Mouse (Mus musculus) embryonic facial prominence, embryonic 12.5 days (tissue): ENCODE data around the gene Taldo1. TPM values are rescaled to one million over a fixed set of nuclear protein-coding genes. Genes with fewer than 3 reads are reported as not detected.

Experiments
- ATAC-seq: fragments of 200-750 bp; cut with Nextera tagmentation; 2 replicates; pipeline ENCODE4 v1.8.0; 2017; ENCODE audit not compliant: insufficient number of reproducible peaks, insufficient read depth, low FRiP score, low TSS enrichment
- H3K27ac ChIP-seq: fragments of 300-500 bp; sonication (generic); 2 replicates; pipeline ENCODE4 v1.5.1; 2016; ENCODE audit warnings: mild to moderate bottlenecking
- H3K27me3 ChIP-seq: fragments of 300-500 bp; sonication (generic); 2 replicates; pipeline ENCODE4 v1.6.1; 2016; ENCODE audit warnings: mild to moderate bottlenecking, moderate library complexity
- H3K36me3 ChIP-seq: fragments of 300-500 bp; sonication (generic); 2 replicates; pipeline ENCODE4 v1.6.1; 2016; ENCODE audit warnings: mild to moderate bottlenecking
- H3K4me1 ChIP-seq: fragments of 300-500 bp; sonication (generic); 2 replicates; pipeline ENCODE4 v1.6.1; 2016
- H3K4me2 ChIP-seq: fragments of 300-500 bp; sonication (generic); replicated peaks from 2 replicates; pipeline ENCODE4 v1.6.1; 2016; ENCODE audit warnings: mild to moderate bottlenecking, moderate library complexity
- H3K4me3 ChIP-seq: fragments of 300-500 bp; sonication (generic); 2 replicates; pipeline ENCODE4 v1.5.1; 2016; ENCODE audit warnings: mild to moderate bottlenecking
- H3K9ac ChIP-seq: fragments of 300-500 bp; sonication (generic); 2 replicates; pipeline ENCODE4 v1.6.1; 2016; ENCODE audit warnings: mild to moderate bottlenecking, moderate library complexity
- H3K9me3 ChIP-seq: fragments of 300-500 bp; sonication (generic); 2 replicates; pipeline ENCODE4 v1.6.1; 2016; ENCODE audit warnings: mild to moderate bottlenecking, moderate library complexity
- WGBS: fragments of 180-500 bp; shearing (Covaris S2); methylation state at CpG from one replicate; pipeline ENCODE4 v1.1.7; 2016; 5-methylcytosine and 5-hydroxymethylcytosine counted together
- polyA plus RNA-seq: library from polyadenylated mRNA; unstranded; fragments of >200 nt; fragmentation: Nextera tagmentation; extraction: Ambion mirVana; gene quantifications from 2 replicates; pipeline ENCODE4 v1.2.1, GENCODE M21; 2016

The Taldo1 gene
- polyA plus RNA-seq, 1 experiment from 2014 or later: 303 TPM

- 63% methylated on average over 9 of the region's 9 CpGs for WGBS
- H3K9me3 ChIP-seq: no peaks in the 10 kb centered on the region
- no peak for ATAC-seq
- no peak overlapping the region for H3K9ac ChIP-seq
- H3K4me3 ChIP-seq: no peak overlapping the region
- H3K4me2 ChIP-seq: peak overlapping the region; percentile 49; the same call in 1 of the 2 replicates
- peak overlapping the region; percentile 43; the same call in 1 of the 2 replicates for H3K27ac ChIP-seq
- H3K27me3 ChIP-seq: no peaks in the 10 kb centered on the region
- peaks cover 37% of the 10 kb centered on the region for H3K36me3 ChIP-seq
- H3K4me1 ChIP-seq: peaks cover 30% of the 10 kb centered on the region
Measured at GRCm38 (mm10) chr7:141429840-141430584, 38.0 kb downstream of the Taldo1 start.

- no peak for ATAC-seq
- Histone ChIP-seq H3K4me2 (no peak overlapping the region), H3K9ac (no peak overlapping the region), H3K36me3 (peaks cover 37% of the 10 kb centered on the region), H3K9me3 (no peaks in the 10 kb centered on the region), H3K4me1 (peaks cover 35% of the 10 kb centered on the region), H3K27ac (no peak overlapping the region; the same call in 1 of the 2 replicates), H3K27me3 (no peaks in the 10 kb centered on the region), H3K4me3 (no peak overlapping the region)
- 93% methylated on average over 9 of the region's 9 CpGs for WGBS
Measured at GRCm38 (mm10) chr7:141430585-141431240, 38.7 kb downstream of the Taldo1 start.

GRCm38 (mm10) chr7:141431434-141432185, 39.6 kb downstream of the Taldo1 start:
- Histone ChIP-seq H3K36me3 (peaks cover 37% of the 10 kb centered on the region), H3K27me3 (no peaks in the 10 kb centered on the region), H3K27ac (no peak overlapping the region), H3K9me3 (no peaks in the 10 kb centered on the region), H3K4me2 (no peak overlapping the region), H3K4me3 (no peak overlapping the region), H3K4me1 (peaks cover 43% of the 10 kb centered on the region), H3K9ac (no peak overlapping the region)
- WGBS: 96% methylated on average over 19 of the region's 19 CpGs
- ATAC-seq: no peak

- Histone ChIP-seq H3K4me1 (peaks cover 48% of the 10 kb centered on the region), H3K27ac (no peak overlapping the region), H3K9me3 (no peaks in the 10 kb centered on the region), H3K36me3 (peaks cover 37% of the 10 kb centered on the region), H3K4me2 (no peak overlapping the region), H3K9ac (no peak overlapping the region), H3K4me3 (no peak overlapping the region), H3K27me3 (no peaks in the 10 kb centered on the region)
- WGBS: 88% methylated on average over 8 of the region's 8 CpGs
- ATAC-seq: no peak
Measured at GRCm38 (mm10) chr7:141432186-141432611, 40.2 kb downstream of the Taldo1 start.

GRCm38 (mm10) chr7:141432741-141433516, 40.9 kb downstream of the Taldo1 start:
- Histone ChIP-seq H3K27me3 (no peaks in the 10 kb centered on the region), H3K4me1 (peaks cover 50% of the 10 kb centered on the region), H3K9me3 (no peaks in the 10 kb centered on the region), H3K4me3 (no peak overlapping the region), H3K27ac (no peak overlapping the region), H3K36me3 (peaks cover 37% of the 10 kb centered on the region), H3K9ac (no peak overlapping the region), H3K4me2 (no peak overlapping the region)
- no peak for ATAC-seq
- WGBS: 84% methylated on average over 6 of the region's 6 CpGs

GRCm38 (mm10) chr7:141433517-141434400, 41.8 kb downstream of the Taldo1 start:
- H3K9me3 ChIP-seq: no peaks in the 10 kb centered on the region
- no peak for ATAC-seq
- peak overlapping the region; percentile 50 for H3K4me3 ChIP-seq
- peak overlapping the region; percentile 68 for H3K9ac ChIP-seq
- 80% methylated on average over 15 of the region's 15 CpGs for WGBS
- no peaks in the 10 kb centered on the region for H3K27me3 ChIP-seq
- H3K27ac ChIP-seq: no peak overlapping the region
- H3K36me3 ChIP-seq: peaks cover 45% of the 10 kb centered on the region
- H3K4me1 ChIP-seq: peaks cover 47% of the 10 kb centered on the region
- H3K4me2 ChIP-seq: peak overlapping the region; percentile 72

- 14% methylated on average over 8 of the region's 8 CpGs for WGBS
- Histone ChIP-seq H3K27me3 (no peaks in the 10 kb centered on the region), H3K36me3 (peaks cover 52% of the 10 kb centered on the region), H3K4me1 (peaks cover 40% of the 10 kb centered on the region), H3K9me3 (no peaks in the 10 kb centered on the region), H3K27ac (peak overlapping the region; percentile 67; the same call in 1 of the 2 replicates), H3K9ac (peak overlapping the region; percentile 68), H3K4me2 (peak overlapping the region; percentile 72), H3K4me3 (peak overlapping the region; percentile 50)
- no peak for ATAC-seq
Measured at GRCm38 (mm10) chr7:141434464-141434863, 42.5 kb downstream of the Taldo1 start.

GRCm38 (mm10) chr7:141435129-141435855, 43.3 kb downstream of the Taldo1 start:
- 5% methylated on average over 17 of the region's 17 CpGs for WGBS
- Histone ChIP-seq H3K9ac (peak overlapping the region; percentile 68), H3K27me3 (no peaks in the 10 kb centered on the region), H3K4me2 (peak overlapping the region; percentile 72), H3K4me3 (peak overlapping the region; percentile 50), H3K27ac (peak overlapping the region; percentile 67), H3K36me3 (peaks cover 57% of the 10 kb centered on the region), H3K9me3 (no peaks in the 10 kb centered on the region), H3K4me1 (peaks cover 35% of the 10 kb centered on the region)
- ATAC-seq: no peak

GRCm38 (mm10) chr7:141435856-141436522, 44.0 kb downstream of the Taldo1 start:
- WGBS: 76% methylated on average over 9 of the region's 9 CpGs
- peaks cover 56% of the 10 kb centered on the region for H3K36me3 ChIP-seq
- peak overlapping the region; percentile 67 for H3K4me3 ChIP-seq
- H3K4me2 ChIP-seq: peak overlapping the region; percentile 92
- no peak for ATAC-seq
- no peaks in the 10 kb centered on the region for H3K9me3 ChIP-seq
- no peak overlapping the region for H3K27ac ChIP-seq
- no peaks in the 10 kb centered on the region for H3K27me3 ChIP-seq
- H3K9ac ChIP-seq: no peak overlapping the region
- peaks cover 35% of the 10 kb centered on the region for H3K4me1 ChIP-seq
